Mouse (Mus musculus): Measurements from ENCODE around the gene Mpig6b.

The Mpig6b gene

GRCm38 (mm10) chr17:35015296-35015695 lies 50.7 kb downstream of the Mpig6b start:
- peak; percentile 53 for DNase-seq

DNA sequence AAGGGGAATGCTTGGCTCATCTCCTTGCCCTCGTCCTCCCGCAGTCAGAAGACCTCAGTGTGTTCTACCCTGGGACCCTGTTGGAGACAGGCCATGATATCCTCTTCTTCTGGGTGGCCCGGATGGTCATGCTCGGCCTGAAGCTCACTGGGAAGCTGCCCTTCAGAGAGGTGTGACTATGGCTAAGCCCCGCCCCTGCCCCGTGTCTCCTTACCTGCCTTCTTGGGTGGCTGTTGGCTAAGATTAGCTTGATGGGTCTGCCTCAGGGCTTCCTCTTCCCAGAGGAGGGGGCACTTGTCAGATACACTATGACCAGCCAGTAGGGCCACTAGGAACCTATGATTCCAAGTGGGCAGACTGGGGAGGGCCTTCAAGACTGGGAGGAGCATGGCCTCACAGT lies 52.8 kb downstream of the Mpig6b start:
- peak; percentile 50 for DNase-seq

All from cerebellum, adult 11-12 months (tissue).